Mouse (Mus musculus) gastrocnemius, adult 8-10 months (tissue): ENCODE data around the gene Olfr430. TPM values are rescaled to one million over a fixed set of nuclear protein-coding genes. Genes with fewer than 3 reads are reported as not detected.

Experiments
- total RNA-seq, 4 experiments: library from RNA; stranded (reverse); gene quantifications; 2 replicates each; pipeline ENCODE4 v1.2.4; 2022

Gene Olfr430
- total RNA-seq, 4 experiments from 2014 or later: not detected

Other genes with a start within 250 kb of the Olfr430 start
- gene Ifi211, start 153.6 kb upstream of the Olfr430 start, total RNA-seq: 1 to 10 TPM in 2 of 4 experiments, under 1 TPM in 2; 0.53 to 2.2 (median 1.1) TPM
- 1 to 10 TPM; 1.1 to 1.9 (median 1.7) TPM for gene Mndal, start 124.1 kb upstream of the Olfr430 start, total RNA-seq
- 1 to 10 TPM; 1.6 to 3.4 (median 1.9) TPM for gene Ifi203, start 123.9 kb upstream of the Olfr430 start, total RNA-seq
- not detected for gene Ifi202b, start 83.9 kb upstream of the Olfr430 start, total RNA-seq
- gene Ifi205, start 34.8 kb upstream of the Olfr430 start, total RNA-seq: 10 to 100 TPM in 1 of 4 experiments, 1 to 10 TPM in 3; 3.1 to 12.5 (median 5.8) TPM
- gene Olfr433, start 25.9 kb upstream of the Olfr430 start, total RNA-seq: not detected
- not detected for gene Olfr432, start 17.4 kb upstream of the Olfr430 start, total RNA-seq
- not detected for gene Olfr429, start 17.7 kb downstream of the Olfr430 start, total RNA-seq
- gene Olfr427, start 30.3 kb downstream of the Olfr430 start, total RNA-seq: not detected
- not detected for gene Olfr231, start 54.6 kb downstream of the Olfr430 start, total RNA-seq
- gene Olfr424, start 64.9 kb downstream of the Olfr430 start, total RNA-seq: not detected
- gene Olfr420, start 89.0 kb downstream of the Olfr430 start, total RNA-seq: not detected
- gene Spta1, start 106.2 kb downstream of the Olfr430 start, total RNA-seq: under 1 TPM in 1 of 4 experiments, not detected in 3; 0.05 TPM
- not detected for gene Olfr419, start 185.5 kb downstream of the Olfr430 start, total RNA-seq